Mouse (Mus musculus): Measurements from ENCODE around the gene Tmem80.

GRCm38 (mm10) chr7:141294479-141294878 is 33.1 kb upstream of the Tmem80 start:
- TF ChIP-seq CTCF (IDR thresholded peaks at IDR 0.05; ENCODE audit: low read depth) (no peak), EP300 (IDR thresholded peaks at IDR 0.05; ENCODE audit: low read depth) (no peak)

Data from heart, postnatal 0 days (tissue).